Mouse (Mus musculus): ENCODE results near the gene Vmn1r176. TPM values are rescaled to one million over a fixed set of nuclear protein-coding genes. Genes with fewer than 3 reads are reported as not detected.

Gene Vmn1r176
- polyA plus RNA-seq (2017; shearing (Covaris generic)): not detected

GRCm38 (mm10) chr7:23837272-23837671 lies at the start of gene Vmn1r176:
Vmn1r176 (minus strand) TSS chr7:23837372.

GRCm38 (mm10) chr7:23866349-23866748 lies 29.2 kb upstream of the Vmn1r176 start, which contains the start of gene Vmn1r177:
Vmn1r177 (minus strand) TSS chr7:23866449.

GRCm38 (mm10) chr7:23810543-23810942 lies 26.6 kb downstream of the Vmn1r176 start, which contains the start of gene Vmn1r175:
Vmn1r175 (minus strand) TSS chr7:23810643.

Other genes with a start within 250 kb of the Vmn1r176 start
- not detected for gene Vmn1r170, start 231.2 kb downstream of the Vmn1r176 start, polyA plus RNA-seq (2017; shearing (Covaris generic))
- not detected for gene Vmn1r171, start 206.7 kb downstream of the Vmn1r176 start, polyA plus RNA-seq (2017; shearing (Covaris generic))
- gene Vmn1r172, start 179.1 kb downstream of the Vmn1r176 start, polyA plus RNA-seq (2017; shearing (Covaris generic)): not detected
- gene Vmn1r173, start 136.7 kb downstream of the Vmn1r176 start, polyA plus RNA-seq (2017; shearing (Covaris generic)): 0.07 TPM
- not detected for gene Vmn1r174, start 85.1 kb downstream of the Vmn1r176 start, polyA plus RNA-seq (2017; shearing (Covaris generic))
- gene Vmn1r175, start 26.7 kb downstream of the Vmn1r176 start, polyA plus RNA-seq (2017; shearing (Covaris generic)): not detected
- gene Vmn1r177, start 29.1 kb upstream of the Vmn1r176 start, polyA plus RNA-seq (2017; shearing (Covaris generic)): not detected
- gene Vmn1r178, start 54.6 kb upstream of the Vmn1r176 start, polyA plus RNA-seq (2017; shearing (Covaris generic)): not detected
- 0.22 TPM for gene Vmn1r179, start 89.6 kb upstream of the Vmn1r176 start, polyA plus RNA-seq (2017; shearing (Covaris generic))
- not detected for gene Vmn1r180, start 113.3 kb upstream of the Vmn1r176 start, polyA plus RNA-seq (2017; shearing (Covaris generic))
- not detected for gene Vmn1r181, start 137.2 kb upstream of the Vmn1r176 start, polyA plus RNA-seq (2017; shearing (Covaris generic))
- gene V1rd19, start 164.3 kb upstream of the Vmn1r176 start, polyA plus RNA-seq (2017; shearing (Covaris generic)): not detected
- 0.07 TPM for gene Vmn1r183, start 215.9 kb upstream of the Vmn1r176 start, polyA plus RNA-seq (2017; shearing (Covaris generic))
- 27.9 TPM for gene Zfp180, start 244.6 kb upstream of the Vmn1r176 start, polyA plus RNA-seq (2017; shearing (Covaris generic))

Data from effector memory CD4-positive, alpha-beta T cell, adult 5 months (primary cell).